Mouse (Mus musculus) layer of hippocampus, adult 18-20 months (tissue): Measurements from ENCODE around the gene Foxo3. TPM values are rescaled to one million over a fixed set of nuclear protein-coding genes. Genes with fewer than 3 reads are reported as not detected.
A peak's percentile ranks its signal among the peaks of the same experiment; 100 is the strongest.

ENCODE experiments used
- DNase-seq, 2 experiments: peaks; one replicate each; pipeline ENCODE4 v3.0.0; 2022; ENCODE audit warnings: low spot score in 2 of 2
- long read RNA-seq: library from polyadenylated mRNA; stranded (forward); transcript quantifications from one replicate; pipeline ENCODE4 v2.0.0, GENCODE M21; 2021
- total RNA-seq, 2 experiments: library from RNA; stranded (reverse); gene quantifications; 2 replicates each; pipeline ENCODE4 v1.2.3; 2021

Foxo3 gene
- total RNA-seq, result 10 to 100 TPM; 51.2 to 55.5 TPM
- long read RNA-seq, full-length matches to known transcripts, result 8 of 15 reads
- long read RNA-seq, partial matches to known transcripts, result 2 of 15 reads
- long read RNA-seq, other reads (novel, unspliced or antisense), result 5 of 15 reads

- DNase-seq, result peak; percentile 84 to 93
These were observed at the start of gene Foxo3 for GRCm38 (mm10) chr10:42276507-42277345. Gene Foxo3 (minus strand): TSS chr10:42276755.

- DNase-seq, result no peak
These were observed 48.8 kb upstream of the Foxo3 start for GRCm38 (mm10) chr10:42325305-42325704.

- no peak for DNase-seq
These were observed 47.4 kb upstream of the Foxo3 start for GRCm38 (mm10) chr10:42323978-42324377.

GRCm38 (mm10) chr10:42313222-42313786 lies 36.7 kb upstream of the Foxo3 start:
- no peak for DNase-seq

- DNase-seq, result no peak
These were observed 36.0 kb upstream of the Foxo3 start for GRCm38 (mm10) chr10:42312557-42312956.

GRCm38 (mm10) chr10:42308687-42308987 lies 32.1 kb upstream of the Foxo3 start:
- DNase-seq, result no peak

GRCm38 (mm10) chr10:42307980-42308686 lies 31.6 kb upstream of the Foxo3 start:
- peak; percentile 74 to 88 for DNase-seq

- DNase-seq, result no peak
These were observed 29.9 kb upstream of the Foxo3 start for GRCm38 (mm10) chr10:42306422-42306821.

- no peak for DNase-seq
These were observed 24.2 kb upstream of the Foxo3 start for GRCm38 (mm10) chr10:42300805-42301204.

- DNase-seq, result no peak
These were observed 23.4 kb upstream of the Foxo3 start for GRCm38 (mm10) chr10:42299967-42300366.

GRCm38 (mm10) chr10:42299426-42299825 lies 22.9 kb upstream of the Foxo3 start:
- DNase-seq, result no peak

- DNase-seq, result no peak
These were observed 21.4 kb upstream of the Foxo3 start for GRCm38 (mm10) chr10:42297954-42298353.

- no peak for DNase-seq
These were observed 20.6 kb upstream of the Foxo3 start for GRCm38 (mm10) chr10:42297109-42297508.

- DNase-seq, result no peak
These were observed 20.0 kb upstream of the Foxo3 start for GRCm38 (mm10) chr10:42296559-42296958.

GRCm38 (mm10) chr10:42295028-42295427 lies 18.5 kb upstream of the Foxo3 start:
- DNase-seq, result peak in 1 of 2 experiments; percentile 44

- no peak for DNase-seq
These were observed 17.8 kb upstream of the Foxo3 start for GRCm38 (mm10) chr10:42294392-42294791.

GRCm38 (mm10) chr10:42293877-42294276 lies 17.3 kb upstream of the Foxo3 start:
- no peak for DNase-seq

- no peak for DNase-seq
These were observed 14.8 kb upstream of the Foxo3 start for GRCm38 (mm10) chr10:42291360-42291759.

- DNase-seq, result no peak
These were observed 11.1 kb upstream of the Foxo3 start for GRCm38 (mm10) chr10:42287666-42288065.

GRCm38 (mm10) chr10:42278307-42278850 lies 1.8 kb upstream of the Foxo3 start:
- DNase-seq, result no peak

- peak; percentile 99 for DNase-seq
These were observed 1.1 kb upstream of the Foxo3 start for GRCm38 (mm10) chr10:42277476-42278306.
